Comparison of ENCODE assay signal across 8 mouse cellular contexts in the genomic region with DNA sequence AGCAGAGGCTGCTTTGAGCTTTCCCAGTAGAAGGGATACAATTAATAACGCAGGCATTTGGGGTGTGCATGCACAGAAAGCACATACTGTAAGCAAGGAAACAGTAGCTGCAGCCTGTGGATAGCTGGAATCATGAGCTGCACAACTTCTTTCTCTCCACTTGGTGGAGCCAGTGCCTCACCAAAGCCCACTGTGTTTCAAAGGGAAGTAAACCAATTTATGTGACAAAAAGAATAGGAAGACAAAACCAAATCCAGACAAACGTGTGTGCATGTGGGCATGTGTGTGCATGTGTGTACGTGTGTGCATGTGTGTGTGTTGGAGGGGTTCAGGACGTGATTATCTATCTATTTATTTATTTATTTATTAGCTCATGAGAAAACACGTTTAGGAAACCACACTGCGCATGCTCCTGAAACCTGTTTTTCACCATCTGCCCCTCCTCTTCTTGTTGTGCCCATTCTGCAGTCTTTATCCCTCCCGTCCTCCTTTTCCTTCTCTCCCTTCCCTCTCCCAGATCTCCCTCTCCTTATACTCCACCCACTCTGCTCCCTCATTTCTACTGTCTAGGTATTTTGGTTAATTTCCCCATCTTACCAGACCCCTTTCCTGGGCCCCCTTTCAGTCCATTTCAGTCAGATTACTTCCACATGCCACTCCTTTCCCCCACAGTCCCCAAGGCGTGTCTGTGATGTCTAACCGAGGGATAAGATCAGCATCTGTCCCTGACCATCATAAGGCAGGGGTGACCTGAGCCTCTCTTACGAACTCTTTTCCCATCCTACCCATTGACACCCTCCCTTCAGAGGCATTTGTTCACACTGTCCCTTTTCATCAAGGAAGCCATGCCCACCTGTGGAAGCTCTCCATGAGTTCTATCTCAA.
A peak's percentile ranks its signal among the peaks of the same experiment; 100 is the strongest.
DNase-seq lines count a peak whose midpoint lies in the region; ATAC-seq and TF ChIP-seq lines count a peak whose summit lies in the region.
"Had no signal": no experiment of that assay in that cellular context is flagged by ENCODE, and none has a peak within 500 bp of the region (broad histone marks: within the 10 kb centered on the region; RNA-seq: fewer than 3 reads in every experiment).

No protein-coding gene starts in this region.

- H3K9ac ChIP-seq in liver, postnatal 0 days (replicated peaks), result no peak overlapping the region
- H3K9ac ChIP-seq: neural tube, embryonic 12.5 days had no signal

- H3K36me3 ChIP-seq in liver, postnatal 0 days (replicated peaks; ENCODE audit: insufficient read depth, low read length), result no peaks in the 10 kb centered on the region

- TF ChIP-seq CTCF in cerebellum, adult 2 months (IDR thresholded peaks at IDR 0.05; ENCODE audit: borderline replicate concordance, insufficient read depth, low read depth, low read length), result peak; percentile 88
- TF ChIP-seq CTCF in liver, postnatal 0 days (IDR thresholded peaks at IDR 0.05; ENCODE audit: low read depth), result peak; percentile 84

- H3K27me3 ChIP-seq in cerebellum, adult 2 months (ENCODE audit: control insufficient read depth, insufficient read depth, low read length), result no peaks in the 10 kb centered on the region
- no peaks in the 10 kb centered on the region for H3K27me3 ChIP-seq in liver, postnatal 0 days (ENCODE audit: insufficient read depth, low read length)
- H3K27me3 ChIP-seq: neural tube, embryonic 12.5 days had no signal

- no peaks in the 10 kb centered on the region for H3K9me3 ChIP-seq in liver, postnatal 0 days (ENCODE audit: low read length)
- H3K9me3 ChIP-seq: neural tube, embryonic 12.5 days had no signal

- no peak overlapping the region for H3K4me2 ChIP-seq in liver, postnatal 0 days (ENCODE audit: low read depth, low read length)
- H3K4me2 ChIP-seq: neural tube, embryonic 12.5 days had no signal

- ATAC-seq in liver, postnatal 0 days, result no peak

- DNase-seq in ovary, postnatal 14 days (ENCODE audit: low spot score), result peak; percentile 23
- no peak for DNase-seq in ovary, adult 18-20 months (ENCODE audit: low spot score)
- DNase-seq in NIH3T3 (ENCODE audit: low read depth), result peak; percentile 80
- DNase-seq in cerebellum, adult 2 months, result peak; percentile 41 to 54
- peak; percentile 65 for DNase-seq in forelimb bud, embryonic 11.5 days (ENCODE audit: low read depth, low spot score)
- peak; percentile 46 for DNase-seq in liver, postnatal 0 days
- peak; percentile 24 for DNase-seq in skeletal muscle tissue, adult 2 months (ENCODE audit: low read depth, low spot score)

- no peak for TF ChIP-seq POLR2A in cerebellum, adult 2 months (IDR thresholded peaks at IDR 0.05; ENCODE audit: borderline replicate concordance, insufficient read depth, low read length)

- H3K27ac ChIP-seq in cerebellum, adult 2 months (ENCODE audit: insufficient read depth, low read length), result no peak overlapping the region
- H3K27ac ChIP-seq in liver, postnatal 0 days (ENCODE audit: low read depth), result no peak overlapping the region
- H3K27ac ChIP-seq: neural tube, embryonic 12.5 days had no signal

- peak overlapping the region; percentile 58 for H3K4me3 ChIP-seq in cerebellum, adult 2 months (replicated peaks; ENCODE audit: insufficient read depth, low read depth, low read length)
- H3K4me3 ChIP-seq in liver, postnatal 0 days (ENCODE audit: low read depth, low read length), result no peak overlapping the region
- H3K4me3 ChIP-seq: neural tube, embryonic 12.5 days had no signal

- 42% methylated on average over 10 of the region's 10 CpGs for WGBS in cerebellum, adult 2 months
- 38% methylated on average over 10 of the region's 10 CpGs for WGBS in liver, postnatal 0 days (ENCODE audit: insufficient replicate concordance)

- no peak for TF ChIP-seq EP300 in liver, postnatal 0 days (IDR thresholded peaks at IDR 0.05; ENCODE audit: low read depth)

- H3K4me1 ChIP-seq in cerebellum, adult 2 months (ENCODE audit: control insufficient read depth, insufficient read depth, low read length), result no peaks in the 10 kb centered on the region
- no peaks in the 10 kb centered on the region for H3K4me1 ChIP-seq in liver, postnatal 0 days (ENCODE audit: insufficient read depth)
- H3K4me1 ChIP-seq: neural tube, embryonic 12.5 days had no signal
